Mouse (Mus musculus): ENCODE data around the gene Stx8.

The Stx8 gene

DNA sequence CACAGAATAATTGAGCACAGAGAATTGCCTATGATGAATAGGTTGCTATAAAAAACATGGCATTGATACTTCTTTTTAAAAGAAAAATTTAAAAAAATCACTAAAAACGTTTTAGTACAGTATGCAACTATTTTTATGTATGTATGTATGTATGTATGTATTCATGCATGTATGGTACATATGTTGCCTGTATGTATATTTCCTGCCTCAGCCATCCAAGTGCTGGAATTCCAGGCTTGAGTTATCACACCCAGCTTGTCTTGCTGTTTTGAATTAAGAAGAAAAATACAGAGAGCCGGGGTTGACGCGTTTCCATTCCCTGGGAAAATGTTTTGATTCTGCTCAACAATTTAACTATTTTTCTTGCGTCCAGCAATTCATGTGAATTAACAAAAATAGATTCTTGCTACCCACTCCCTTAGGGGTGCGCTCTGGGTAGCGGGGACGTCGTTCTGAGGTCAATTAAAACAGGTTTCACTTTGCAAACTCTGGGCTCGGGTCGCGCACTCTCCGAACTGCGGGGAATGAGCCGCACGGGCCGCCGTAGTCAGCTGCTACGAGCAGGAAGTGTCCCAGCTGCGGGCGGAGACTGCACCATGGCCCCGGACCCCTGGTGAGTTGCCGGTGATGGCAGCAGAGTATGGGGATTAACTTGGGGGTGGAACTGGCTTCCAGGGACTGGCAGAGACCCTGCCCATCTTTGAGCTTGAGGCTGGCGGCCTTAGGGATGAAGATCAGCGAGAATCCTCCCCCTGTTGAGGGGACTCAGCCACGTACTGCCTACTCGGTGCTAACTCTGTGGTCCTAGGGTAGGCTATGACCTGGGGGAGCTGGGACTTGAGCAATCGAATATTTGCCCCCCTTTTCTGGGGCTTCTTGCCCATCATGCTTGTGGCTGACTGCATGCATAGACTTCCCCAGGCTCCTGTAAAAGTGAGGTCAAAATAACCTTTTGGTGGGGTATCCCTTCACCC lies at the start of gene Stx8:
TSS of gene Stx8 (plus strand) at position 289 of the 974 bp plus-strand sequence.
- peak; percentile 84 to 97 for DNase-seq (ENCODE audit: low spot score in 2 of 2)

DNA sequence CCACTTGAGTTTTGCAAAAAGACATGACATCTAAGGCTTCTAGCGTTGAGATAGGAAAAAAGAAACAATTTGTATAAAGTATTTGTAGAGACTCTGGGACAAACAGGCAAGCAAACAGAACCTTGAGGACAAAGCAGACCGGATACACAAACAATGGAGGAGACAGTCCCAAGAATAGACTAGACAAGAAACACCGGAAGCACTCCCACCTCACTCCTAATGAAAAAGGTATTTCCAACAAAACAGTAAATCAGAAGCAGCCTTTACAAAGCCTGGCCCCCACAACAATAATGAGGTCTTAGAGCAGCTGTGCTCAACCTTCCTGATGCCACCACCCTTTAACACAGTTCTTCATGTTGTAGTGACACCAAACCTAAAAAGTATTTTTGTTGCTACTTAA lies 48.9 kb upstream of the Stx8 start:
- no peak for DNase-seq (ENCODE audit: low spot score in 2 of 2)

DNA sequence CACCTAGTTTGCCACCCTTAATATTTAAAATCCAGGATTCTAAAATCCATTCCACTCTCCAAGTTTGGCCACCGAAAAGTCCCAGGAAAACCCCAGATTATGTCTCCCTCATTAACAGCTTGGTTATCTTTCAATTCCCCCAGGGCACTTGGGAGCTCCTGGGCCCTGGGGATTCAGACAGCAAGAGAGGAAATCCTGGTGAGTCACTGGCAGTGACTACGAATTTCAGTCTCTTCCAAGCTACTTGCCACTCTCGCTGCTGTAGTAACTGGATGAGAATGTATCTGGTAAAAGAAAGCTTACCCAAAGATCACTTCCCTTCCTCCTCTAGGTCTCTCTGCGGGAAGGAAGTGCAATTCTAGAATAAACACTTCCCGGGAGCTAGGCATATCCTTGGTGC lies 46.4 kb upstream of the Stx8 start:
- DNase-seq (ENCODE audit: low spot score in 2 of 2), result no peak

DNA sequence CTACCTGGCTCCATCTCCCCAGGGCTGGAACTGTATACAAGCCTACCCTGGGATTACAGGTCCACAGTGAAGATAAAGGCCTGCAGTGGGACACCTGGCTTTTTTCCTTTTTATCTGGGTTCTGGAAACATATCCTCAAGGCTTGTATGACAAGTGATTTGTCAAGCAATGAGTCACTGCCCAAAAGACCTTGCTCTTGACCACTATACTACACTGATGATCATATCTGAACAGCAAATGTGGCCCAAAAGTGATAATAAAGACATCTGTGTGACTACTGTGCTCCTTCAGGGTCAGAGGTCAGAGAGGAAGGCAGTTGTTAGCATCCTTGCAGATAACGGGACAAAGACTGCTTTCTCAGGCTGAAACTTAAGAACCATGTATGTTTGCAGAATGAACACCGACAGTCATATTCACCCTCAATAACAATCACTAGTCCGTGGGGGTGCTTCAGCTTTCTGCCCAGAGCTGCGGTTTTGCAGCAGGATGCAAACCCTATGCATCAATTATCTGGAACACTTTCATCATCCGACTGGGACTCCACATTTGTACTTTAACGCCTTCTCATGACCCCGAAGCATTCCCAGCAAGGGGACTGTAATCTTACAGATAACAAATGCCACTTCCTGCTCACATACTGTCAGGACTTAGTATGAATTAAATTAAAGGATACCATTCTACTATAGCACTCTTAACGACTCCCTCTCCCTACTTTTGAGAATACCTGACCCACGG lies 45.6 kb upstream of the Stx8 start:
- DNase-seq (ENCODE audit: low spot score in 2 of 2), result no peak

DNA sequence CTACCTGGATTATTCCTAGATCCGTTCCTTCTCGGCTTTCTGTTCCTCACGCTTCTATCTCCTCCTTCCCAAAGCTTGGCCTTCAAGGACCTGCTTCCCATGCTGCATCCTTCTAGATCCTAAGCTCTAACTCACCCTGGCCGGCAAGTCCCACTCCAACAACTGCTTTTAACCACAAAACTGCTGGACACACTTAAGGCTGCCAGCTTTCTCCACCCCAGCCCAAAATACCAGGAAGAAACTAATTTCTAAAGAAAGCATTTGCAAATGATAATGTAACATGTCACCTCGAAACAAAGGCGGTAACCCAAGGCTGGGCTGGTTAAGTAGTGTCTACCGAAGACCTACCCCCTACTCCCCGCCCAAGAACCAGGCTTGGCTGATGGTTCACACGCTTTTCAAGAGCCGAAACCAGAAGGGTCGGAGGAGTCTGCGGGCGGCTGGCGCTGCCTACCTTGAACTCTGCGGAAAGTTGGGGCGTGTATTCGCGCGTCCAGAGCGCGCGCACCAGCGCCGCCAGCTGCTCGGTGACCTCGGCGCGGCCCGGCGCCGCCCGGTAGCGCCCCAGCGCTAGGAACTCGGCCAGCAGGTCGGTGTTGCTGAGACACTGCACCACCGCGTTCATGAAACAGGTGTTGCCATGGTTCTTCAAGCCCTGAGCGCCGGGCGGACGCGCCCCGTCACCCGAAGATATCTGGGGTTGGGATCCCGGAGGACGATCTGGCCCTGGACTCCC lies 44.7 kb upstream of the Stx8 start:
- peak; percentile 33 to 56 for DNase-seq (ENCODE audit: low spot score in 2 of 2)

DNA sequence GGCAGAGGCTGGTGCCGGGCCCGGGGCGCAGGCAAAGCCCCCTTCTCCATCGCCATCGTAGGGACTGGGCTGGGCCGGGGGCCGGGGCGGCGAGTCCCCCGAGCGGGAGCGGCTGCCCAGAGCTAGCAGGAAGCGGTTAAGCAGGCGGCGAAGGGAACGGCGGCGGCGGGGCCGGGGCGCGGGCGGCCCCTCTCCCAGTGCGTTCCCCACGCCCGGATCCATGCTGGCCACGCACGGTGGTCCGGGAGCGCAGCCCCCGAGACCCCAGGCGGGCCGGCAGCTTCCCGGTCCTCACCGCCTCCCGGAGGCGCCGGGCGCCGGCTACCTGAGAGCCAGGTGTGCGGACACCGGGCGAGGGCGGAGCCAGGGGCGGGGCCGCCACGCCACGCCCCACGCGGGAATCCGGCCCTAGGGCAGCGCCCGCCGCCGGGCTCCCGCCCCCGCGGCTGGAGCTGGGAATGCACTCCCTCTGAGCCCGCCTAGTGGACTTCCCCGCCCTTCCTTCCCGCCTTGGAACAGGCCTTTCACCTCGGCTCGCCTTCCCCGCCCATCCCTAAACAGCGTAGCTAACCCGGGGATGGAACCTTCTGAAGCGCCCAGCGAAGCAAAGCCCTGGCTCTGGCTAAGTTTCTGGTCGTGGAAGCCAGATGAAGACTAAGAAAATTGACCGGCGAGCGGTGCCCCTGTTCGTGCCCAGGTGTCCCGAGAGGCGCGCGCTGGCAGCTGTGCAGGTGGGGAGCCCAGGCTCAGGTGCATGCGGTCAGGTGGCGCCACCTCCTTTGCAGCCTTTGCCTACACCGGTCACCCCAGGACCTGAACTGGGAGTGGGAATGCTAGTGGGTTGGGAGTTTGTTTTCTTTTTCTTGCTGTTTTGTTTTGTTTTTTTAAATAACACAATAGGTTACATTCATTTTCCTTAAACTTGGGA lies 43.9 kb upstream of the Stx8 start, which contains the start of gene Usp43:
TSS of gene Usp43 (minus strand) at position 327 of the 928 bp plus-strand sequence.
- peak; percentile 70 to 71 for DNase-seq (ENCODE audit: low spot score in 2 of 2)

DNA sequence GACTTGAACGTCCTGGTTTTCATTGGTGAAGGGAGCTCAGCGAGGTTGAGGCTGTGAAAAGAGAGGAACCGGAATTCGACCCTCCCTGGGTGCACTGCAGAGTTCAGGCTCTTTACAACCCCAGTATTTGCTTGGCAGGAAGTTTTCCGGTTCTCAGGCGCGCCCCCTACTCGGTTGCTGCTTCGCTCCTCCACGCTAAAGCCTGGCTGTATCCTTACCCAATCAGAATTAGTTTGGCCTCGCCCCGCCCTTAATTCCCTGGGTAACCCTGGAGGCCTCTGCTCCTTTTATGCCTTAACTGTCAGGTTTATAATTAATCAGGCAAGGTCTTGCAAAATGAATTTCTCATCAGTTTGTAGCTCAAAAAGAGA lies 43.3 kb upstream of the Stx8 start:
- DNase-seq (ENCODE audit: low spot score in 2 of 2), result peak; percentile 30 to 43

DNA sequence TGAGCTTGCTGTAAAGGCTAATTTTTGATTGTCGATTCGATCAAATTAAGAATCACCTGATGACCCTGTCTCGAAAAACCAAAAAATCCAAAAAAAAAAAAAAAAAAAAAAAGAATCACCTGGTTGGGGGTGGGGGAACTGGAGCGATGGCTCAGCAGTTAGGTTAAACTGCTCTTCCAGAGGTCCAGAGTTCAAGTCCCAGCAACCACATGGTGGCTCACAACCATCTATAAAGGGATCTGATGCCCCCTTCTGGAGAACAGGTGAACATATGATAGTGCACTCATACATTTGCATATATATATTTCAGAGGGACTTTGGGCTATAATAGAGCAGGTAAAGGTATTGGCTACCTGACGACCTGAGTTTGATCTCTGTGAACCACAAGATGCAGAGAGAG lies 42.3 kb upstream of the Stx8 start:
- DNase-seq (ENCODE audit: low spot score in 2 of 2), result no peak

DNA sequence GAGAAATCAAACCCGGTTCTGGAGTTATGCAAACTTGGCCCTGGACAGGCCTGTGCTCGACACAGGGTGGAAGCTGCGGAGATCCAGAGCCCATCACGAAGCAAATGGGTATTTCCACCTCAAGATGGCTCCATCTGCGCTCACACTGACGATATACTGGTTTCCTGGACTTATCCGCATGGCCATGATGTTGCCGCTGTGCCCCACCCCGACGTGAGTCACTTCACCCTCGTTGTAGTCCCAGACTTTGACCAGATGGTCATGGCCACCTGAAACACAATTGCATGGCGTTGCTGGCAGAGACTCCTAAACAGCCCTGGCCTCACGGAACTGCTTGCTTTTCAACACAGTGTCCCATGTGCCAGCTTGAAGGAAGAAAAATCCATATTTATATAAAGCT lies 41.0 kb upstream of the Stx8 start:
- no peak for DNase-seq (ENCODE audit: low spot score in 2 of 2)

DNA sequence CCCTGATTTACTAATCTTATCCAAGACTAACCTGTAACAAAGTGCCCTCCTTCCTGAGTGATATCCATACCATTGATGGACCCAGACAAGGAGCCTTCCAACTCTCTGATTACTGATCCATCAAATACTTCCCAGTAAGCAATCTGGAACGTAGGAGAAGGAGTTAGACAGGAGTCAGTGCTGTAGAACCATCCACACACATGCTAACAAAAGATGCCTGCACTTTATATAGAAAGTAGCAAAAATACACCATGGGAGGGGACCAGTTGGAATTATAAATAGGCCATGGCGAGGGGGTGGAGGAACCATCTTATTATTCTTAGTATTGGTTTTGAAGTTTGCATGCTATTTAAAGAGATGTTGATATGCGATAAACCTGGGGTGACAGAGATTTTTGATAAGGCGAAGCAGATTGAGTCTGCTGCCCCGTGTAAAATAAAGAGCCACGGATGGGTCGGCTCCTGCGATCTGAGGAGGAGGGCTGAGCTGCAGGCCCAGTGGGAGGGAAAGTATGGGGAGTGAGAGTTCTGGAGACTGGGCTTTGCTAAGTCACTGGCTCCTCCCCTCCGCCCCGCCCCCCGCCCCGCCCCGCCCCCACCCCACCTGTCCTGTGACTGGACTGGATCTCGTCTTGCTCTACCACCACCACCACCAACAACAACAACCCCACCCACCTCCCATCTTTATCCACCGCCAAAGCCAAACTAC lies 39.5 kb upstream of the Stx8 start:
- DNase-seq (ENCODE audit: low spot score in 2 of 2), result no peak

DNA sequence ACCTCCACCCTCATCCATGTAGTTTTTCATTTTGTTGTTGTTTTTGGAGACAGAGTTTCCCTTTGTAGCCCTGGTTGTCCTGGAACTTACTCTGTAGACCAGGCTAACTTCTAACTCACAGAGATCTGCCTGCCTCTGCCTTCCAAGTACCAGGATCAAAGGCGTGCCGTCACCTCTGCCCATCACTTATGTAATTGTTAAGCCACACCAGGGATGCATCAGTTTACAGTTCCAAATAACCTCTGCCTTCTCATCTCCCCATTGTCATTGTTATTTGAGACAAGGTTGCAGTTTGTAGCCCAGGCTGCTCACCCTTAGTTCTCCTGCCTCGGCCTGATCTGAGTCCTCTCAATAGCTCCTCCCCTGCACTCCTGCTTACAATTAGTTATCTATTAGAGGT lies 33.8 kb upstream of the Stx8 start:
- DNase-seq (ENCODE audit: low spot score in 2 of 2), result no peak

DNA sequence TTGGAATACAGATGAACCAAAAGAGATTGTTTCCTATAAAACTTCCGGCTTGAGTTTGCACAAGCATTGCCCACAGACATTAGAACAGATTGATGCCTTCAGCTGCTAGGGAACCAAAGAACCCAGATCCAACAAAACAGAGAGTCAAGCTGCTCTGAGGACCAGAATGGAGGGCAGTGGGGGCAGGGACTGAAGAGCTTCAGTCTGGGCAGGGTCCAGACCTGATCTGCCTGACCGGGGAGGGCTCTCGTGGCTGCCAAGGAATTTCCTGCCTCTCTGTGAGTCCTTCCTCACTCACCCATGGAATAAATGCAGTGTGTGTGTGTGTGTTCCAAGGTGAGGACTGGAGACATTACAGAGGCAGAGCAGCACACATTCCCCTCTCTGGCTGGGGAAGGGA lies 17.8 kb upstream of the Stx8 start:
- no peak for DNase-seq (ENCODE audit: low spot score in 2 of 2)

DNA sequence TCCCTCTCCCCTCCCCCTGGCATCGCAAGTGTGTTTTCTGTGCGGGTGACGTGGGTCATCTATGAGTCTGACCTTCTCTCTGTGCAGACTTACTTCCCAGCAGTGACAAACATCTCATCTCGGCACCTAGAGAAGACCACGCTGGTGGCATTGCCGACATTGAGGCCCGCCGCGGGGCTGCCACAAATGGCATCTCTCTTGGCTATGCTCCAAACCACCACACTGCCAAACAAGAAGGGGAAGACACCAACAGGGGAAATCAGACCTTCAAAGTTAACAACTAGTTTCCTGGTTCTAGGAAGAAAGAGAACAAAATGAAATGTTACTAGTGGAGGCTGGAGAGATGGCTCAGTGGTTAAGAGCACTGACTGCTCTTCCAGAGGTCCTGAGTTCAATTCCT lies 16.5 kb upstream of the Stx8 start:
- no peak for DNase-seq (ENCODE audit: low spot score in 2 of 2)

DNA sequence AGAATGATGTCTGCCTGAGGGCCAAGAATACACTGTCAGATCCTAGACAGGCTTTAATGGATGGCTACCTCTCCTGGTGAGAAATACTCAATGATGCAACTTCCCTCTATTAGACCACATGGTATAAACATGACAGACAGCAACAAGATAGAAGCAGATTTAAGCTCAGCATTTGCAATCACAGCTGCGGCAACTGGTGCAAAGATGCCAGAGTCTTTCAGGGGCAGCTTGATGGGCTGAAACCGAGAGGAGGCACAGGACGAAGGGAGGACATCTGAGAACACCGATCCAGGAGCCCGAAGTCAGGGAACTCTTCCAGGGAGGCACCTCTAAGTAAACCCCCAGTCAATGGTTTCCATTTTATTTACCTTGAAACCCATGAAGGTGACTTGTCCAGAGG lies 12.4 kb upstream of the Stx8 start:
- no peak for DNase-seq (ENCODE audit: low spot score in 2 of 2)

DNA sequence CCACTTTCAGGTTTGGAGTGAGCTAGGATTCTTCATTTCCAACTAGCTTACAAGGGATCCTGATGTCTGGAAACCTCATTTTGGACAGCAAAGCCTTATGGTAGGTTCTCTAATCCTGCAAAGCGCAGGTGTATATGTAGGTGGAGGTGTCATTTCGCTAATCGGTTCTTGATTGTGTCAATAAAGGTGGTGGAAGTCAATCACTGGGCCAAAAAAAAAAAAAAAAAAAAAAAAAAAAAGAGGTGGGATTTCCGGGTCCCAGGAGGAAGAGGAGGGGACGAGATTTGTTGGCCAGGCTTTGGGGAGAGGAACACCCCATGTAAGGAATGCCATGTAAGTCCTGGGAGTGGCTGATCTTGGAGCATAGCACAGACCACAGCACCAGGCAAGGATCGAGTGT lies 11.6 kb upstream of the Stx8 start:
- no peak for DNase-seq (ENCODE audit: low spot score in 2 of 2)

DNA sequence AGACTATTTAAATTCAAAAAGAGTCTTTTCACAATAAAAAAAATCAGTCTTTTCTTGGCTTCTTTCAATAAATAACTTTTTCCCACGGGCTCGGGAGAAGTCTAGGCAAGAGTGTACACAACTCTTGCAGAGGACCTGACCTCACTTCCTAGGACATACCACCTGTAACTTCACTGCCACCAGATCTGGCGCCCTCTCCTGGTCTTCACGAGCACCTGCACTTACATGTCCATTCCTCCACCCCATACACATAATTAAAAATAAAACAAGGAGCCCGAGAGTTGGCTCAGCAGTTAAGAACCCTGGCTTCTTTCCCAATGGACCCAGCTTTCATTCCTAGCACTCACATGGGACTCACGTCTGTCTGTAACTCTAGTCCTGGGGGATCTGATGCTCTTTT lies 1.9 kb upstream of the Stx8 start:
- no peak for DNase-seq (ENCODE audit: low spot score in 2 of 2)

DNA sequence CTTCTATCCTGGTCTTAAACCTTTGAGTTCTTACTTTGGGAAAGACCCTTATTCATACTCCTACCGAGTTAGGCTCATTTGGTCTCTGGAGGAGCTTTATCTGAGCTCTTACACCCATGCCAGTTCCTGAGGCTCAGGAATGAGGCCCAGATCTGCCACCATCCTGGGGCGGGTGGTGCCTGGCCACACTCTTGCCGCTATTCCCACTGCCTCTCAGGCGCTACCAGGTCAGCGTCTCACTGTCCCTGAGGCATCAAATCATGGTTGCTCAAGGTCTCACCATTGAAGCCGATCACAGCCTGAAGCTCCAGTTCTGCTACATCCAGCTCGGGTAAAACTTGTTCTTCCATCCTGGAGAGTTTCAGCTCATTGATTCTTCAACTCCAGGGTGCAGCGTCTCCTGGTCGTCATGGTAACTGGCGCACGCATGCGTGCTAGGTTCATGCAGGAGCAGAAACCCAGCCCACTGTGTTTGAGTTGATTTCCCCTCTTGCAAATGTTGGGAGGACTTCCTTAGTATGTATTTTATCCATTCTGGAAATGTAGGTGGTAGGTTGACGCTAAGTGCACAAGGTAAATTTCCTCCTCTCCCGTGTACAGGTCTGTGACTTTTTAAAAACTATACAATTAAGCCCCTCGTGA lies 630 bp upstream of the Stx8 start, which contains the start of gene Cfap52:
TSS of gene Cfap52 (minus strand) at position 410 of the 642 bp plus-strand sequence.
- peak; percentile 76 to 81 for DNase-seq (ENCODE audit: low spot score in 2 of 2)

DNA sequence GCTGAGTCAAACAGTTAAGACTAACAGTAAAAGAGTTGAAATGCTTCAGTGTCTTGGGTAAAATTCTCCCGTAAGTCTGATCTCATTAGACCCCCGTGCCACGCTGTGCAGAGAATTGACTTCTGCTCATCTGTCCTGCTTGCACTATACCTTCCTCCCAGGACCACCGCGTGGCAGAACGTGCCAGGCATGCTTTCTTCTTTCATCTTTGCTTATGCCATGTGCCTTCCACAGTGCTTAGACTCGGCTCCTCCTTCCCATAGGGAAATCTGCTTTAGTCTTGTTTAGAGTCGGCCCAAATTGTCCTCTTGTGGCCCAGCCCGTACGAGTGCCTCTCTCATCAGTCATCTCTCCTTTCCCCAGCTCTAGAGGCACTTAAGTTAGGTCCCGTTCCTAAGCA lies 1.8 kb downstream of the Stx8 start:
- no peak for DNase-seq (ENCODE audit: low spot score in 2 of 2)

DNA sequence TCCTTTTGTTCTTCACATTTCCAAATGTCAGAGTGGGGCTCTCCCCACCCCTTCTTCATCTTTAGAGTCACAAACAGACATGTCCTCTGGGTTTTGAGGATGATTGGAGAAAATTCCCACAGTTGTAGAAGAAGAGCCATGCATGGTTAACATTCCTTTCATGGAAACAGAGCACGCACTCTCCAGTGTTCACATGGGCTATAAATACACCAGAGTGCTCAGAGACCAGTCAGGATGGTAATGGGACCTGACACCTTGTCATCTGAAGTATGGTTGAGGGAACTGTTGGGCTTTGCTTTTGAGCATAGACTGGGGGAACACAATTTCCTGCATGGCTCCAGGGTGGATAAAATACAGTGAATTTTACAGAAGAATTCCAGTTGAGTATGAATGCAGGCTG lies 6.6 kb downstream of the Stx8 start:
- no peak for DNase-seq (ENCODE audit: low spot score in 2 of 2)

DNA sequence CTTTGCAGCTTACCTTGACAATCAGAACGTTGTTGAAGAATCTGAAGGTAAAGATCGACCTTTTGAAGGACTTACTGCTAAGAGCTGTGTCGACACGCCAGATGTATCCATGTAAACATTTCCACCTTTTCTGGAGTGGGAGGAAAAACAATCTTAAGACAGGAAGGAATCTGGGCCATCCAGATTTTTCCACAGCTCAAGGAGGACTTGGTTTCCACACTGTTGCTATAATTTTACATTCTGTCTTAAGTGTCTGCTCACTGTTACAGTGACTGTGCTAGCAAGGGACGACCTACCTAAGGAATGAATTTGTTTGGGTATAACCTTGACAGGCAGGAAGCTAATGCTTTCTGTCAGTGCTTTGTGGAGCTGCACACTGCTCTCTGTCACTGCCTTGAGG lies 7.2 kb downstream of the Stx8 start:
- no peak for DNase-seq (ENCODE audit: low spot score in 2 of 2)
